Mouse (Mus musculus) thymus, postnatal 36 days (tissue): Measurements from ENCODE around the gene Nsun2.
"Not testable (repeated sequence)": the region's sequence is repeated elsewhere in the genome, so short reads cannot be mapped to it uniquely, and the experiment has no call there.

Experiments
- DNase-seq, 2 experiments: peaks; one replicate each; pipeline ENCODE4 v3.0.0; 2022; ENCODE audit warnings: mixed read lengths in 2 of 2

Nsun2 gene

GRCm38 (mm10) chr13:69555957-69556482 lies 22.5 kb downstream of the Nsun2 start:
- no peak for DNase-seq

DNA sequence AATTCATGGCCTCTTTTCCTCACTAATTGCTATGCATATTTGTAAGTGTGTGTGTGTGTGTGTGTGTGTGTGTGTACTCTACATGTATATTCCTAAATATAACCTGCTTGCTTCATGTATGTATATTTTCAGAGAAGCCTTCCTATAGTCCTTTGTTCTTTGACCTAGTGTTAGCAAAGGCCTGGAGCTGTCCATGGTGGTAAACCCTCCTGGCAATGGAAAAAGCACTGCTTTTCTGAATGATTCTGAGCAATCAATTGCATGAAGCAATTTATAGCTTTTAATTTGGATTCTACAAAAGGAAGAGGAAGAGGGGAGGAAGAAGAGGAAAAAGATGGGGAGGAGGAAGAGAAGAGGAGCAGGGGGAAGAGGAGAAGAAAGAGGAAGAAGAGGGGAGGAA lies 23.2 kb downstream of the Nsun2 start:
- no peak for DNase-seq

DNA sequence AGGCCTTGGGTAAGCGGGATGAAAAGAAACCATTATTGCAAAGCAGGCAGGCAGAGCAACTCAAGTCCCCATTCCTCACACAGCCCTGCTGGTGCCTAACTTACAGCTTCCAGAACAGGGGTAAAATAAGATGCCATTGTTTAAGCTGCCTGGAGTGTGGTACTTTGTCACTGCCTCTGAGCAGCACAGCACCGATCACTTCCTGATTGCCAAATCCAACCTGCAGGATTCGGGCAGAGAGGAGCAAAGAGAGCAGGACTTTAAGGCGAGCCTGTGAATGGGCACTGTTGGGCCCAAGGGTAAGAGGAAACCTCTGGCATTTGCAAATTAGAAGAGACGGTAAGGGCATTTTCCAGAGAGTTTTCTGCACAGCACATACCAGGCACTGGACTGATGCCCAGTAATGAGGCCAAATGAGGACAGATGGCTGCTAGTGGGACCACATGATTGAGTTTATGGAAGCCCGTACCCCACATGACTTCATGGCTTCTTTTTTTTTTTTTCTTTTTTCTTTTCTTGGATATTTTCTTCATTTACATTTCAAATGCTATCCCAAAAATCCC lies 24.6 kb downstream of the Nsun2 start:
- DNase-seq: no peak

DNA sequence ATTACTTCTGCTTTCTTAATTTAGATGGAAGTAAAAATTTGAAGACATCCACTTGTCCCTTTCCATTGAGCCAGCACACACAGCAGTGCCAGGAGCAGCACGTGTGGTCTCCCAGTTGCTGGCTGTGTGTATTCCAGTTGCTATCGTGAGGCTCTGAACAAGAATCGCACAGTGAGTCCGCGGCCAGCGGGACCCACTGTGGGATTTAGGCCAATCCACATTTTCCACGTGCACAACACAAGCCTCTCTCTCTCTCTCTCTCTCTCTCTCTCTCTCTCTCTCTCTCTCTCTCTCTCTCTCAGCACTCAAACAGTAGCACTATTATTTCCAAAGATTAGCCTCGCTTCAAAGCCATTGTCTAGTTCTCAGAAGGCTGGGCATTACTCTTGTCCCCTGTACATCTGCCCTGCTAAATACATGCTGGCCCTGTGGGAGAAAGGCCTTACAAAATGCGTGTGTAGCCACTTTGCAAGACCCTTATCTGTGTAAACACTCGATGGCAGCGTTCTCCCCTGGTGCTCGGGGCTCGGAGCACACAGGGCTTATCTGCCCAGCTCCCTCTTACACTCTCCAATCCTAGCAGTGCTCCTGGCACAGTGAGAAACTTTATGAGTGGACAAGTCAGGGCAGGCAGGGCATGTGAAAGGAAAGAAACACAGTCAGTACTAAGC lies 25.9 kb downstream of the Nsun2 start:
- no peak for DNase-seq

DNA sequence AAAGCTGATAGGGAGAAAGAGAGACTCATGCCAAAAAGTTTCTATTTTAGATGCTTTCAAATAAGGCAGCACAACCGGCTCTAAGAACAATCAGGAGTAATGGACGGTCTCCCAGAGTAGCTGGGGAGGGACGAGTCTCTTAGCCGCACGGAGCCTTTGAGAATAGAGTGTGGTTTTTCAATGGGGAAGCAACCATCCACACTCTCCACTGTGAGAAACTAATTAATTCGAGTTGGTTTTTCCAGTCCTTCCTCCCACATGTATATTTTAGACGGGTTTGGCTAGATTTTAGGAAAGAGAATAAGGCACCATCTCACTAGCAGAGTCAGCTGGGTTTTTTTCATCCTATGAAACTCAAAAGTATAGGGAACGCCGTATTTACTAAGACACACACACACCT lies 28.5 kb downstream of the Nsun2 start:
- DNase-seq: no peak

DNA sequence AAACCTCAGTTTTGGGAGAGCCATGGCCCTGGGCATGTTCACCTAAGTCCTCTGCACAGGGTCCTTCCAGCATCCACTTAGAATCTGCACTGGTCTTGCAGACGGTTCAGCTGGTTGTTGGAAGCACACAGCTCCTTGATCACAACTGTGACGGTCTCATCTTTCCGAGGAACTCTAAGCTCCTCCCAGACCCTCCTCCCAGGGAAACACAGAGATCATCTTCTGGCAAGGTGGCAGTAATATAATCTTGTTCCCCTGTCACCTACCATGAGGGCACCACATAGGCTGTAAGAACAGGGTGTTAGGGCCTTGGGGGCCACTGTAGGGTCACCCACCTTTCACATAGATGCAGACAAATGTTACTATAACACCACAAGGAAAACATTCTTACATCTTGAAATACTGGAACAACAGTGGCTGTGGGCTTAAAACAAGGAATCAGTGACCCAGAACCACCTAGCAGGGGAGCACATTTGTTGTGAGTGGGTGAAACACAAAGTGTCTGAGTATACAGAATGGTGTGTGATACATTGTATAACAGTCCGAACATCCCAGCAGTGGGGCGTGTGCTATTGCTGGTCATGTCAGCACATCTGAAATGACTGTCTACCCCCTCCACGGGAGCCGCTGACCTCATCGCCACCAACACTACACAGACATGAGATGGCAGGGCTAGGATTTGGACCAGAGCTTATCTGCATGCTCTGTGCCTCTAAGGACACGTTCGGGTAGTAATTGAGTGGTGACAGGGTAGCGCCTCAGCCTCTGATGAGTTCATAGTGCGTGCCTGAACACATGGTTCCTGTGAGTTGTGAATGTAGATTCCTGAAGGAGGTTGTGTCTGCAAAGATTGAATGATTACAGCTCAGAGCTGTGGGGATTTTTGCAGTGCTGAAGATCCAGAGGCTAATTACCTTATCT lies 29.4 kb downstream of the Nsun2 start:
- DNase-seq: no peak

- no peak for DNase-seq
Measured at GRCm38 (mm10) chr13:69563905-69564304, 30.4 kb downstream of the Nsun2 start.

- no peak for DNase-seq
Measured at GRCm38 (mm10) chr13:69564573-69564972, 31.0 kb downstream of the Nsun2 start.

DNA sequence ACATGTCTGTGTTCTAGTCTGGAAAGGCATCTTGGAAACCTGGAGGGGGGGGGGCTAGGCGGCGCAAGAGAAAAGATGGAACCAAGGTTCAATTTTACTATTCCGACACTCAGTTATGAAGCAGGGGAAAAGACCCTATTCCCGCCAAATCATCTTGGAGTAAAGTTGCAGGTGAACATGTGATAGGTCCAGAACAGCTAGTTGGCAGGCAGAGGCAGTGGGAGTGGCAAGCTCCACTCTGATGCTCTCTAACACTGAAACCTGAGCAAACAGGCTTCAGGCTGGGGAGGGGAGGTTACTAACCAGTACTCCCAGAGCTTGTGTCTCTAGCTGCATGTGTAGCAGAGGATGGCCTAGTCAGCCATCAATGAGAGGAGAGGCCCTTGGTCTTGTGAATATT lies 31.9 kb downstream of the Nsun2 start:
- not testable (repeated sequence) for DNase-seq

GRCm38 (mm10) chr13:69569201-69569600 lies 35.7 kb downstream of the Nsun2 start:
- DNase-seq: no peak

DNA sequence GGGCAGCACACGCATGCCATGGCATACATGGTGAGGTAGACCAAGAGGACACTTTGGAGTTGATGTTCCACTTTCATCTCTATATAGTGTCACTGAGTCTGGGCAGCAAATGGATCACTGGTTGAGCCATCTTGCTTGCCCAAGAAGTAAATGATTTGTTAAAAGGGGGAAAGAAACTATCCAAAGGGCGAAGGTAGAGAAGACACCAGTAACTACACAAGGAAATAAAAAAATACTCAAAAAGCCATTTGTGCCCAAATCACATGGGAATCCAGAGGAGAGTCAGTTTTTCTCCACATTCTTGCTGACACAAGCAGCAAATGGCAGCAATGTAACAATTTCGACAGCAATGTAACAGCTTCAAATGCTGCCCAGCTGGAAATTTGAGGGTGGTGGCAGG lies 39.0 kb downstream of the Nsun2 start:
- DNase-seq: no peak

DNA sequence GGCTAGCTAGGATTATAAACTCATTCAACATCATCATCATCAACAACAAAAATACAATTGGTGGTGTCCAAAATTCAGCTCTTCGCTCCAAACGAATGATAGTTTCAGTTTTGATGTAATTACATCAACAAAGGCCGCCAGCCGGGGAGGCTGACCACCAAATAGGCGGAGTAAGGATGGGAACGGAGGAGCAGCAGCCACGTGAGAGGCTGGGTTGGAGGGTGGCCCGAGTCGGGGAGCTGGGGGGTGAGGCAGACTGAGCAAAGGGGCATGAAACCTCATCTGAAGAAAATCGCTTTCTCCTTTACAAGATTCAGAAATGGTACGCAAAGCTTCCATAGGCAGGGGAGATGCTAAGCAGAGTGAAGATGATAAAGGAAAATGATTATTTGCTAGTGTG lies 43.1 kb downstream of the Nsun2 start:
- no peak for DNase-seq

DNA sequence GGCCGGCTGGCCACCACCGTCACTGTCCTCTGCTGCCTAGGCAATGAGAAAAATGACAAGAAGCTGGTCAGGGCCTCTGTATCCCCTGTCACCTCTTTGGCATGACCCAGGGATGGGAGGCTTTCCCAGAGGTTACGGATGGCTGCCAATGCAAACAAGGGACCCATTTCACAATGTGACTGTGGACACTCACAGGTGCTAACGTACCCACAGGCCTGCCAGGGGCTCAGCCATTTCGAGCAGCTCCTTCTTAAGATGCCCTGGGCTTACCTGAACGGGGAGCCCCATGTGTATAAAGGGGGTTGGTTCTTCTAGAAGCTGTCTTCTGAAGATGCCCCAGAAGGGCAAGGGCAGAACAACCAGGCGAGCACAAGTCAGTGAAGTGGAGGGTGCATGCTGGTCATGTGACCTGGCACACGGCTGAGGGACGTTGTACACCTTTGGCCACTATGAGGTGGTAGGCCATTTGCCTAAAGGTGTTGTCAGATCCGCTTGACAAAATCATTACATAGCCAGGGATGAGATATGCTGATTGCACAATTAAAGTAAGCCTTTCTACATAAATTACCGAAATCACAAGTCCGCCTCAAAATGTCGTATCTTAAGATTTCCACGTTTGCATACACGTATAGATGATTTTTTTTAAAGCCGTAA lies 43.8 kb downstream of the Nsun2 start:
- DNase-seq: no peak

DNA sequence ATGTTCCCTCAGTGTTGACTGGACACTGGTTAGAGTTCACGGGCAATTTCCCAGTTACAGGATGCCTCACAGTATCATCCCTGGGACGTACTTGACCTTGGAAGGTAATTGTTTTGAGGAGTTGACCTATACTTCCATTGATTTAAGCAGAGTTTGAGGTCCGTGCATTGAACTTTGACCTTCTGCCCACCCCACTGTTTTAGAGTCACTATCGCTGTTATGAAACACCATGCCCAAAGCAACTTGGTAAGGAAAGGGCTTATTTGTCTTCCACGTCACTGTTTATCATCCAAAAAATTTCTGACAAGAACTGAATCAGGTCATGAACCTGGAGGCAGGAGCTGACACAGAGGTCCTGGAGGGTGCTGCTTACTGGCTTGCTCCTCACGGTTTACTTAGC lies 48.9 kb downstream of the Nsun2 start:
- no peak for DNase-seq

DNA sequence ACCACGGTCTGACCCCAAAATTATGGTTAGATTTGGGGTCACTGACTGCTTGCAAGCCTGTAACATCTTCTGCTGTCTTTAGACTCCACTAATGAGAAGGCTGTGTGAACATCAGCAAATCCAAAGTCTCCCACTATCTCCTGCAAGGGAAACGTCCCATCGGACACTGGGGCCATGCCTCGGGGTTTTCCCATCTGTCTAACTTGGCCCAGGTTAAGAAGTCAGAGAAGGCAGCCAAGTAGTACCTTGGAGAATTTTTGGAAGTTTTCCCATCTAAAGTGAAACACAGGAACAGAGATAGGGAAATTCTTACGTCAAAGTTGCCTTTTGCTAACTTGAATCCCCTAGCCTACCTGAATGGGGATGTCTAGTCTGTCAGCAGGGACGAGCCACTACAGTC lies 50.0 kb downstream of the Nsun2 start:
- no peak for DNase-seq

DNA sequence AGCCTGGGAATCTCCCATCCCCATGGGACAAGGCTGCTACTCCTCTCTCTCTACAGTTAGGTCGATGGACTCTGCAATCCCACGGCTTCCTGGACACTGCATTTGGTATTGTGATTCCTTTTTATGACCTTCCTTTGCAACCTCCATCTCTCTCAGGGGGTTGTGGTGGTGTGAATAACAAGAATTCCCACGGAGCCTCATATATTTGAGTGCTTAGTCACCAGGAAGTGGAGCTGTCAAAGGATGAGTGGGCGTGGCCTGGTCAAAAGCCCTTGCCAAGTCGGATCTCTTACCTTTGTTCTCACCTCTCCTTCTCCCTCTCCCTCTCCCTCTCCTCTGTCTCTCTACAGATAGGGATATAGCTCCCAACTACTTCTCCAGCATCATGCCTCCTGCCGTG lies 52.3 kb downstream of the Nsun2 start:
- DNase-seq: no peak

DNA sequence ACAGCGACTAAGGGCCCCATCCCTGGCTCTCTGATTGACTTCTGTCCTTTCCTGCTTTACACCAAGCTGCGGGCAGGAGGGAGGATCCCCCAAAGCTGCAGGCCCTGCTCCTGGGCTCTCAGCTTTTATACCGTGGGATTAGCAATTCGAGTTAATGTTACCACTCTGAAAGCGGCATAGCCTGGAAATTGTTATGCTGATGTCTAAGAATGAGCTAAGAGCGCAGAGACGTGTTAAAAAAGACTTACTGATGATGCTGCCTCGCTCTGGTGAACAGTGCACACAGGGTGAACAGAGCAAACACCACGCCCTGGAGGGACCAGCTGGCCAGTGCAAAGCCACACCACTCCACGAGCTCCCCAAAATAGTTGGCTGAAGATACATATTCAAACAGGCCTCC lies 52.8 kb downstream of the Nsun2 start:
- no peak for DNase-seq

GRCm38 (mm10) chr13:69587849-69588248 lies 54.3 kb downstream of the Nsun2 start:
- DNase-seq: no peak

DNA sequence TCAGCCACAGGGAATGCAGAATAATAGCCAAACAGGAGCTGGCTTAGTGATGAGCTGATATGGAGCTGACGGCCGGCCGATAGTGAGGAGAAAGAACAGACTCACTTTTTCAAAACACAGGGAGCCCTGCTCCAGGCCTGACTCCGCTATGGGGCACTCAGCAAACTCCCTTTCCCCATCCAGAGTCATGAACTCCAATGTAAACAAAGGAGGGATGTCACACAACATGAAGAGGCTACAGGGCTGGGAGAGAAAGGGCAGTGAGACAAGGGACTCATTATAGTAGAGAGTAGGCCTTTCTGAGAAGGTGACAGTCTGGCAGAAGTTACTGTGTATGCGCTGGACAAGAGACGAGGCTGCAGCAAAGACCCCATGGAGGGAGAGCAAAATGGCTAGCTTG lies 54.7 kb downstream of the Nsun2 start:
- no peak for DNase-seq

GRCm38 (mm10) chr13:69591338-69591737 lies 57.8 kb downstream of the Nsun2 start:
- DNase-seq: no peak

DNA sequence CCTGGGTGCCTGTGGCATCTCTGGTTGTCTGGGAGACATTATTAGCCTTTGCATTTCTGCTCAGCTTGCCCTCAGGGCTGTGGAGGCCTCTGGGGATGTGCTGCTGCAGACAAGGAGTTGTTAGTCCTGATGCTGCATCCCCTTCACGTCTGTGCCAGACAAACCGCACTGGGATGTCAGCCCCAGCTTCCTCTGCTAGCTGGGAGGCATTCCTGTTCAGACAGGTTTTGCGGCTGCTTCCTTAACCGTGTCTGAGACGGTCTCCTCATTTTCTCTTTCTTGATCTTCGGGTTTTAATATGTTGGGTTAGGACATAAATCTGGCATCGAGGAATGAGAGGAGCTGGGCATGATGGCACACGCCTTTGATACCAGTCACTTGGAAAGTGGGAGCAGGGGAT lies 58.7 kb downstream of the Nsun2 start:
- DNase-seq: no peak

- DNase-seq: no peak
Measured at GRCm38 (mm10) chr13:69593453-69593852, 59.9 kb downstream of the Nsun2 start.

GRCm38 (mm10) chr13:69594577-69595256 lies 61.2 kb downstream of the Nsun2 start:
- DNase-seq: no peak
